Mouse (Mus musculus) heart, embryonic 15.5 days (tissue): ENCODE data around the gene Alkal2. TPM values are rescaled to one million over a fixed set of nuclear protein-coding genes. Genes with fewer than 3 reads are reported as not detected.

Experiments
- ATAC-seq: fragments of 200-750 bp; cut with Nextera tagmentation; replicated peaks from 2 replicates; pipeline ENCODE4 v1.8.0; 2017; ENCODE audit warnings: low read depth, moderate TSS enrichment; ENCODE audit not compliant: insufficient number of reproducible peaks, insufficient read depth, low FRiP score
- H3K27ac ChIP-seq: fragments of 300-500 bp; sonication (generic); 2 replicates; pipeline ENCODE4 v1.5.1; 2015; ENCODE audit warnings: mild to moderate bottlenecking, inconsistent platforms
- H3K27me3 ChIP-seq: fragments of 300-500 bp; sonication (generic); 2 replicates; pipeline ENCODE4 v1.6.1; 2015; ENCODE audit warnings: inconsistent platforms
- H3K36me3 ChIP-seq: fragments of 300-500 bp; sonication (generic); 2 replicates; pipeline ENCODE4 v1.6.1; 2015; ENCODE audit warnings: mild to moderate bottlenecking, inconsistent platforms
- H3K4me1 ChIP-seq: fragments of 300-500 bp; sonication (generic); replicated peaks from 2 replicates; pipeline ENCODE4 v1.6.1; 2015; ENCODE audit warnings: inconsistent platforms
- H3K4me2 ChIP-seq: fragments of 300-500 bp; sonication (generic); 2 replicates; pipeline ENCODE4 v1.6.1; 2015; ENCODE audit warnings: inconsistent platforms, mild to moderate bottlenecking, moderate library complexity
- H3K4me3 ChIP-seq: fragments of 300-500 bp; sonication (generic); 2 replicates; pipeline ENCODE4 v1.5.1; 2015; ENCODE audit warnings: mild to moderate bottlenecking, inconsistent platforms
- H3K9ac ChIP-seq: fragments of 300-500 bp; sonication (generic); 2 replicates; pipeline ENCODE4 v1.6.1; 2015; ENCODE audit warnings: mild to moderate bottlenecking, inconsistent platforms
- H3K9me3 ChIP-seq: fragments of 300-500 bp; sonication (generic); replicated peaks from 2 replicates; pipeline ENCODE4 v1.6.1; 2016; ENCODE audit warnings: inconsistent platforms
- WGBS: fragments of 180-500 bp; shearing (Covaris S2); methylation state at CpG from one replicate; pipeline ENCODE4 v1.1.7; 2015; ENCODE audit warnings: mixed read lengths; 5-methylcytosine and 5-hydroxymethylcytosine counted together
- polyA plus RNA-seq: library from polyadenylated mRNA; unstranded; fragments of >200 nt; fragmentation: Nextera tagmentation; extraction: Ambion mirVana; gene quantifications from 2 replicates; pipeline ENCODE4 v1.2.1, GENCODE M21; 2015

Gene Alkal2
- polyA plus RNA-seq, 1 experiment from 2014 or later, result 0.13 TPM

DNA sequence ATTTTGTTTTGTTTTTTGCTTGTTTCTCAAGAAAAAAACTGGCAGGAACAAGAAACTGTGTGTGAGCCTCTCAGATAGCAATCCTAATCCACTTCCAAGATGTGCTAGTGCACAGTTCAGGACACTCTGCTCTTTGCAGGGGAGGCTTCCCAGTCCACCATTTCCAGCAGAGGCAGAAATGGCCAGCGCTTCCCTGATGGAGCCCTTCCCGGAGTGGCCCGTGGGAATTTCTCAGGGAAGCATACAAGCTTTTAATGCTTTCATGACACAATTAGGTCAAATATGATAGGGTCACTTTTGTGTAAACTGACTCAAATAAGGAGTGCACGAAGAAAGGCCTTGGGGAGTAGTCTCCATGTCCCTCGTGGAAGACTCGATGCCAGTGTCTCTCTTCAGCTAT lies 1.8 kb downstream of the Alkal2 start:
- Histone ChIP-seq H3K9me3 (no peaks in the 10 kb centered on the region), H3K4me1 (peaks cover 14% of the 10 kb centered on the region), H3K4me3 (no peak overlapping the region), H3K27ac (no peak overlapping the region), H3K36me3 (no peaks in the 10 kb centered on the region), H3K9ac (no peak overlapping the region), H3K27me3 (peaks cover 59% of the 10 kb centered on the region), H3K4me2 (no peak overlapping the region)
- WGBS, result 72% methylated on average over 6 of the region's 6 CpGs
- no peak for ATAC-seq

DNA sequence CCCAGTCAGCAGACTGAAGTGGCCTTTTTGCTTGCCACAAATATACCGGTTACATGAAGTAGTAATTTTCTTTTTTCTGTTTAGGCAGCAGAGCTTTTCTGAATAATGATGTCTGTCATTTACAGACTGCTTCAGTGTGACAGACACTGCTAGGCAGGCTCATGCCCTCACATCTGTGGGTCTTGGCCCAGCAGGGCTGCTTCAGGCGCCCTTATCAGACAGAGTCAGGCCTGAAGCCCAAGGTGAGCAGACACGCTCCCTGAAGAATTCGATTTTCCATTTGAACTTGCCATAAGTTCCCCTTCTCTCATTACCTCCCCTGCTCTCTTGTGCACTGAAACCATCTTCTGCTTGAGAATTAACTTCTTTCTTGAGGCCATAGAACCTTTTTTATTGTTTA lies 3.9 kb downstream of the Alkal2 start:
- Histone ChIP-seq H3K27ac (no peak overlapping the region), H3K4me3 (no peak overlapping the region), H3K27me3 (peaks cover 45% of the 10 kb centered on the region), H3K9ac (no peak overlapping the region), H3K9me3 (no peaks in the 10 kb centered on the region), H3K36me3 (no peaks in the 10 kb centered on the region), H3K4me1 (peaks cover 14% of the 10 kb centered on the region), H3K4me2 (no peak overlapping the region)
- no peak for ATAC-seq
- WGBS, result 66% methylated on average over 4 of the region's 4 CpGs

DNA sequence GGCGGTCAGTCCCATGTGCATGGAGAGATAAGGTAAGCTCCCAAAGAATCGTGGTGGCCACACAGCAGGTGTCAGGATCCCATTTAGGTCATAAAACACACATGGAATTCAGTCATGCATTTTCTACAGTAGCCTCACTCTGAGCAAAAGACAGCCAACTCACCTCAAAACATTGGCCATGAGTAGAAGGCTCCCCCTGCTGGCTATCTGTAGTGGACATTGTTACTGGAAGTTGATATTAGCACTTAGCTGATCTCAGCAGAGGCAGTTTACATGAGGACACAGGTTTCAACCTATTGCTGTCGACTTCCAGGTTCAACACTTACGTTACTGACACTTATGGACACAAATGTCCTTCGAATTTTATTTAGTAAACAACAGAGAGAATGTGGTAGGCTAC lies 5.9 kb downstream of the Alkal2 start:
- Histone ChIP-seq H3K9ac (no peak overlapping the region), H3K9me3 (no peaks in the 10 kb centered on the region), H3K4me2 (no peak overlapping the region), H3K36me3 (no peaks in the 10 kb centered on the region), H3K27ac (no peak overlapping the region), H3K27me3 (peaks cover 24% of the 10 kb centered on the region), H3K4me3 (no peak overlapping the region), H3K4me1 (no peaks in the 10 kb centered on the region)
- ATAC-seq, result no peak
- WGBS, result 32% methylated on average over 5 of the region's 5 CpGs

DNA sequence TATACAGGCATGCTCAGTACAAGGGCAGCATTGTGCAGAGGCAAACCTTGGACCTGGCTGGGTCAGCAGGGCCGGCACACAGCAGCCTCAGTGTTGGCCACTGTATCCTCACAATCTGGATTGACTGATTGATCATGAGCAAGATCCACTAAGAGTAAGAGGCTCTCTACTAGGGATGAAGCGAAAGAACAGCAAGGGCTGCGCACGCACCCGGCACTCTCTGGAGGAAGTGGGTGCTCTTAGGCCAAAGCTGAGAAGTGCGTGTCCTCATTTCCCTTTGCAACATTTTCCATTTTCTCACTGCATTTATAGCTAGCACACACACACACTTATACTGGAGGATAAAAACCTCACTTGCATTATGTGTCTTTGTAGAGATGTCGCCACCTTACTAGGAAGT lies 7.3 kb downstream of the Alkal2 start:
- Histone ChIP-seq H3K4me2 (no peak overlapping the region), H3K36me3 (no peaks in the 10 kb centered on the region), H3K4me1 (no peaks in the 10 kb centered on the region), H3K4me3 (no peak overlapping the region), H3K27ac (no peak overlapping the region), H3K9me3 (no peaks in the 10 kb centered on the region), H3K27me3 (peaks cover 13% of the 10 kb centered on the region), H3K9ac (no peak overlapping the region)
- ATAC-seq, result no peak
- 77% methylated on average over 7 of the region's 7 CpGs for WGBS

- Histone ChIP-seq H3K4me2 (no peak overlapping the region), H3K27ac (no peak overlapping the region), H3K36me3 (0 out of 2 replicates have a peak, but pooled peaks cover 2% of the 10 kb centered on the region), H3K9me3 (no peaks in the 10 kb centered on the region), H3K27me3 (no peaks in the 10 kb centered on the region), H3K4me1 (no peaks in the 10 kb centered on the region), H3K4me3 (no peak overlapping the region), H3K9ac (no peak overlapping the region)
- WGBS, result 88% methylated on average over 4 of the region's 4 CpGs
- ATAC-seq, result no peak
These were observed 12.9 kb downstream of the Alkal2 start for GRCm38 (mm10) chr12:30897039-30897438.

- 91% methylated on average over 1 of the region's 1 CpGs for WGBS
- H3K9me3 ChIP-seq, result no peaks in the 10 kb centered on the region
- H3K4me2 ChIP-seq, result no peak overlapping the region
- peaks cover 2% of the 10 kb centered on the region; the same call in 1 of the 2 replicates for H3K36me3 ChIP-seq
- peaks cover 7% of the 10 kb centered on the region for H3K4me1 ChIP-seq
- H3K27ac ChIP-seq, result no peak overlapping the region
- no peak for ATAC-seq
- no peak overlapping the region for H3K9ac ChIP-seq
- no peak overlapping the region for H3K4me3 ChIP-seq
- no peaks in the 10 kb centered on the region for H3K27me3 ChIP-seq
These were observed 24.5 kb downstream of the Alkal2 start for GRCm38 (mm10) chr12:30908658-30909057.

GRCm38 (mm10) chr12:30909881-30910280 lies 25.8 kb downstream of the Alkal2 start:
- Histone ChIP-seq H3K36me3 (no peaks in the 10 kb centered on the region), H3K27me3 (no peaks in the 10 kb centered on the region), H3K27ac (no peak overlapping the region), H3K9me3 (no peaks in the 10 kb centered on the region), H3K4me3 (no peak overlapping the region), H3K4me2 (no peak overlapping the region), H3K9ac (no peak overlapping the region), H3K4me1 (peaks cover 7% of the 10 kb centered on the region)
- WGBS, result 82% methylated on average over 2 of the region's 2 CpGs
- ATAC-seq, result no peak

- ATAC-seq, result no peak
These were observed 26.7 kb downstream of the Alkal2 start for GRCm38 (mm10) chr12:30910860-30911259.

GRCm38 (mm10) chr12:30911261-30912047 lies 27.3 kb downstream of the Alkal2 start, which contains the start of the genes Acp1 and Sh3yl1:
Acp1 (minus strand) TSS chr12:30911589.
Sh3yl1 (plus strand) TSS chr12:30911668.
- no peaks in the 10 kb centered on the region for H3K27me3 ChIP-seq
- H3K9me3 ChIP-seq, result no peaks in the 10 kb centered on the region
- H3K36me3 ChIP-seq, result no peaks in the 10 kb centered on the region
- peaks cover 7% of the 10 kb centered on the region for H3K4me1 ChIP-seq
- peak within 1 kb of the TSS; percentile 82 for H3K9ac ChIP-seq
- peak within 1 kb of the TSS; percentile 98 for H3K4me2 ChIP-seq
- ATAC-seq, result peak; percentile 98
- H3K4me3 ChIP-seq, result peak within 1 kb of the TSS; percentile 74
- peak within 1 kb of the TSS; percentile 61 for H3K27ac ChIP-seq
- under 1% methylated on average over 52 of the region's 52 CpGs for WGBS

More at GRCm38 (mm10) chr12:30910860-30911259, 26.7 kb downstream of the Alkal2 start:
- no peaks in the 10 kb centered on the region for H3K9me3 ChIP-seq
- H3K9ac ChIP-seq, result peak overlapping the region; percentile 82
- WGBS, result 11% methylated on average over 8 of the region's 8 CpGs
- peak overlapping the region; percentile 61 for H3K27ac ChIP-seq
- H3K4me3 ChIP-seq, result peak overlapping the region; percentile 74
- H3K4me2 ChIP-seq, result peak overlapping the region; percentile 98
- peaks cover 7% of the 10 kb centered on the region for H3K4me1 ChIP-seq
- H3K27me3 ChIP-seq, result no peaks in the 10 kb centered on the region
- no peaks in the 10 kb centered on the region for H3K36me3 ChIP-seq

DNA sequence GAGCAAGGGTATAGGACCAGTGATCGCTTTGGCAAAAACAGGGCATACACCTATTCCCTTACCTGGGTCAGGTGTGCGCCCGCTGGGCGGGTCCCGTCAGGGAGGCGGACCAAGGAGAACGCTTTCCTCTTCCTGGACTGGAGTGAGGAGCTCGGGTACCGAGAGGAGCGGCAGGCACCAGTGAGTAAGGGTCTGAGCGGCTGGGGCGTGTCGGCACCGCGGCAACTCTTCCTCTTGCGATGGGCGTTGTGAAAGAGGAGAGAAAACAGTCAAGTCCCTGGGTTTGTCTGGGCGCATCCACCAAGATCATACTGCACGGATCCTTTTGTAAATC lies 27.9 kb downstream of the Alkal2 start:
- peak; percentile 53 for ATAC-seq
- no peaks in the 10 kb centered on the region for H3K9me3 ChIP-seq
- 1% methylated on average over 19 of the region's 19 CpGs for WGBS
- H3K4me2 ChIP-seq, result peak overlapping the region; percentile 98
- no peaks in the 10 kb centered on the region for H3K27me3 ChIP-seq
- H3K9ac ChIP-seq, result peak overlapping the region; percentile 82
- peak overlapping the region; percentile 74 for H3K4me3 ChIP-seq
- H3K4me1 ChIP-seq, result peaks cover 7% of the 10 kb centered on the region
- no peaks in the 10 kb centered on the region for H3K36me3 ChIP-seq
- H3K27ac ChIP-seq, result no peak overlapping the region

DNA sequence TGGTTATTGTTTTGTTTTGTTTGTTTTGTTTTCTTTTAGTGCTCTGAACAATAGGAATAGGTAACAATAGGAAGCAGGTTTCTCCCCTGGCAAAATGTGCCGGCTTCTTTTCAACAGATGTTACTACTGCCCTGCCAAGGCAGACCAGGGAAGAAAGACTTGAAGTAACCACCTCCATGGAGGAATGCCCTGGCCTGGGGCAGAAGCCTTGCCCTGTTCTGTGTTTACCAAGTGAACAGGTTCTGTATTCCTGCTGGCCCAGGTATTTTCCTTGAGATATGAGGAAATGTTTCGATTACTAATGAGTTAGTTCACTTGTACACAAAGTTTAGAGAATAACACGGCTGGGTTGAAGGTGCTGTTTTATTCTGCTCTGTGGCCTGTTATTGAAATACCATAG lies 28.7 kb downstream of the Alkal2 start:
- no peak for ATAC-seq
- no peaks in the 10 kb centered on the region for H3K9me3 ChIP-seq
- no peak overlapping the region for H3K27ac ChIP-seq
- H3K27me3 ChIP-seq, result no peaks in the 10 kb centered on the region
- WGBS, result 76% methylated on average over 3 of the region's 3 CpGs
- peak overlapping the region; percentile 74 for H3K4me3 ChIP-seq
- peaks cover 7% of the 10 kb centered on the region for H3K4me1 ChIP-seq
- no peaks in the 10 kb centered on the region for H3K36me3 ChIP-seq
- H3K9ac ChIP-seq, result no peak overlapping the region
- peak overlapping the region; percentile 98 for H3K4me2 ChIP-seq

GRCm38 (mm10) chr12:30922401-30922800 lies 38.3 kb downstream of the Alkal2 start:
- no peaks in the 10 kb centered on the region for H3K9me3 ChIP-seq
- no peak overlapping the region for H3K9ac ChIP-seq
- H3K4me1 ChIP-seq, result no peaks in the 10 kb centered on the region
- no peaks in the 10 kb centered on the region for H3K36me3 ChIP-seq
- H3K4me3 ChIP-seq, result no peak overlapping the region
- no peaks in the 10 kb centered on the region for H3K27me3 ChIP-seq
- no peak for ATAC-seq
- 80% methylated on average over 3 of the region's 3 CpGs for WGBS
- no peak overlapping the region for H3K27ac ChIP-seq
- H3K4me2 ChIP-seq, result no peak overlapping the region
